Mouse (Mus musculus): Measurements from ENCODE around the gene Morc3.

DNA sequence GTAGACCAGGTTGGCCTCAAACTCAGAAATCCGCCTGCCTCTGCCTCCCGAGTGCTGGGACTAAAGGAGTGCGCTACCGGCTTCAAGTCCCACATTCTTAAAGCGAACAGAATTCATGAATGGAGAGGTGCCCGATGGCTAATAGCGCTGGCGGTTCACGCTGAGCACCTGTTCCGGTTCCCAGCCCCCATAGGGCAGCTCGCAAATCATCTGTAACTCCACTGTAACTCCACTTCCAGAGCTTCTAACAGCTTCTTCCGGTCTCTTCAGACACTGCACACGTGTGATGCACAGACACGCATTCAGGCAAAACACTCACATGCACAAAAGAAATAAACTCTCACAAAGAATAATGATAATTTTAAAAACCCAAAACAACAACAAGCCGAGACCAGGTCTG lies 2.4 kb upstream of the Morc3 start:
- TF ChIP-seq GATA1 (IDR thresholded peaks at IDR 0.05; ENCODE audit: low read length) = no peak
- no peak for TF ChIP-seq TAL1 (IDR thresholded peaks at IDR 0.05; ENCODE audit: low read length)

All from erythroblast, embryonic 14.5 days (primary cell).